Mouse (Mus musculus): ENCODE results near the gene C77080. TPM values are rescaled to one million over a fixed set of nuclear protein-coding genes. Genes with fewer than 3 reads are reported as not detected.
A peak's percentile ranks its signal among the peaks of the same experiment; 100 is the strongest.

The C77080 gene
- polyA plus RNA-seq (2014; fragmentation: Nextera tagmentation; extraction: Ambion mirVana) = 3.7 and 4.2 TPM in 2 replicates

DNA sequence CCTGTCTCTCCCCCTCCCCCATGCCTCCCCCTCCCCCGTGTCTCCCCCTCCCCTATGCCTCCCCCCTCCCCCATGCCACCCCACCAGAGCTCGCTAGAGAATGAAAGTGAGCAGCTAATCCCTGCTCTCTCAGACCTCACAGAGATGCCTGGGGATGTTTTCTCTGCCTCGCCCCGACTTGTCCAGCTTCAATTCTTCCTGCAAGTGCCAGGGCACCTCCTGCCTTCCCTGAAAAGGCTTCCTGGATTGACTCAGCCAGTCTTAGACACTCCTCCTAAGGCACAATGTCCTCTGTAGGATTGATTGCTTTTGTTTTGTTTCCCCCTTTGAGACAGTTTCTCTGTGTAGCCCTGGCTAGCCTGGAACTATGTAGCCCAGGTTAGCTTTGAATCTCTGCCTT, at the start of gene C77080:
Gene C77080, minus strand, starts transcription at position 209 of the 400 bp plus-strand sequence.
- H3K27me3 ChIP-seq (ENCODE audit: control insufficient read depth, insufficient read depth, low read length) = no peaks in the 10 kb centered on the region
- no peak for DNase-seq (ENCODE audit: low spot score)
- no peak within 1 kb of the TSS for H3K27ac ChIP-seq (replicated peaks; ENCODE audit: low read depth, low read length)

DNA sequence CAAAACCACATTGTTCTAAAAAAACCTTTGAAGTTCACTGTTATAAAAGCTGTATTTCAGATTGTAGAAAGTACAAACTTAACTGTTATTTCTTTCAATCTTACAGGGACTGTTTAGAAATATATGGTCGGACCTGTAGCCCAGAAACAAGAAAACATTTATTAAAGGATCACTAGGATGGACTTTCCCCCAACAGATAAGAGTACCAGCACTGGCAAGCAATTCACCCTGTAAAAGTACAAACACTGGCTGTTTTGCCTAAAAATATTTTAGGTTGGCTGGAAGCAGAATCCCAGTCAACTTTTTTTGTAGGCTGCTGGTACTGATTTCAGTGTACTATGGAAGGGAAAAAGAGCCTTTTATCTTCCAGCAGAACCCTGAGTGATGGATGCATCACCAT, 46.7 kb upstream of the C77080 start:
- no peaks in the 10 kb centered on the region for H3K27me3 ChIP-seq (ENCODE audit: control insufficient read depth, insufficient read depth, low read length)
- ATAC-seq (ENCODE audit: insufficient number of reproducible peaks, low FRiP score, low TSS enrichment, low read depth) = no peak
- DNase-seq (ENCODE audit: low spot score) = no peak
- H3K4me3 ChIP-seq (ENCODE audit: low read depth, low read length) = no peak overlapping the region
- 96% methylated on average over 1 of the region's 1 CpGs for WGBS
- H3K9me3 ChIP-seq (ENCODE audit: control insufficient read depth, low read length) = no peaks in the 10 kb centered on the region
- H3K4me1 ChIP-seq (ENCODE audit: control insufficient read depth, insufficient read depth, low read length) = no peaks in the 10 kb centered on the region
- no peak overlapping the region for H3K9ac ChIP-seq (ENCODE audit: low read length)
- H3K36me3 ChIP-seq (ENCODE audit: control insufficient read depth, insufficient read depth, low read length) = peaks cover 18% of the 10 kb centered on the region; the same call in 1 of the 2 replicates
- no peak overlapping the region for H3K27ac ChIP-seq (replicated peaks; ENCODE audit: low read depth, low read length)
- no peak overlapping the region for H3K4me2 ChIP-seq (ENCODE audit: low read depth, severe bottlenecking)

More for the DNA sequence above, at the start of gene C77080:
- ATAC-seq (ENCODE audit: insufficient number of reproducible peaks, low FRiP score, low TSS enrichment, low read depth) = no peak
- Histone ChIP-seq H3K4me3 (ENCODE audit: low read depth, low read length) (no peak within 1 kb of the TSS), H3K4me2 (ENCODE audit: low read depth, severe bottlenecking) (no peak within 1 kb of the TSS), H3K36me3 (ENCODE audit: control insufficient read depth, insufficient read depth, low read length) (no peaks in the 10 kb centered on the region), H3K9me3 (ENCODE audit: control insufficient read depth, low read length) (no peaks in the 10 kb centered on the region), H3K9ac (ENCODE audit: low read length) (peak within 1 kb of the TSS; percentile 19; the same call in 1 of the 2 replicates), H3K4me1 (ENCODE audit: control insufficient read depth, insufficient read depth, low read length) (peaks cover 13% of the 10 kb centered on the region)
- WGBS = 14% methylated on average over 3 of the region's 4 CpGs

DNA sequence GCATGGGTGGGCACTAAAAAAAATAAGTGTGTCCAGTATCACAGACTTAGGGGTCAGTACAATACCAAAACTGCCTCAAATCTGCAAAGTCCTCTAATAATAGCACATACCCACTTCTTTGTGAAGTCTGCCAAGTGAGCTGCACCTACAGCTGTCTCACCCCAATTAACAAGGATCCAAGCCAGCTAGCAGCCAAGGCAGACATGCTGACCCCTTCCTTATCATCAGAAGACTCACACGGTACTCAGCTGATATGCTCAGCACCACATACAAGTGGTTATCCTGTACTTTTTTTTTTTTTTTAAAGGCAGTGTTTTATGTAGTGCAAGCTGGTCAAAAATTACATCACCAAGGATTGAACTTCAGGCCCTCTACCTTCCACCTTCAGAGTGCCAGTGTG, 43.1 kb upstream of the C77080 start:
- no peak for DNase-seq (ENCODE audit: low spot score)
- H3K4me3 ChIP-seq (ENCODE audit: low read depth, low read length) = no peak overlapping the region
- H3K9ac ChIP-seq (ENCODE audit: low read length) = no peak overlapping the region
- 75% methylated on average over 1 of the region's 1 CpGs for WGBS
- H3K27me3 ChIP-seq (ENCODE audit: control insufficient read depth, insufficient read depth, low read length) = no peaks in the 10 kb centered on the region
- no peak overlapping the region for H3K27ac ChIP-seq (replicated peaks; ENCODE audit: low read depth, low read length)
- no peaks in the 10 kb centered on the region for H3K9me3 ChIP-seq (ENCODE audit: control insufficient read depth, low read length)
- peaks cover 5% of the 10 kb centered on the region; the same call in 1 of the 2 replicates for H3K36me3 ChIP-seq (ENCODE audit: control insufficient read depth, insufficient read depth, low read length)
- H3K4me1 ChIP-seq (ENCODE audit: control insufficient read depth, insufficient read depth, low read length) = no peaks in the 10 kb centered on the region
- H3K4me2 ChIP-seq (ENCODE audit: low read depth, severe bottlenecking) = no peak overlapping the region
- ATAC-seq (ENCODE audit: insufficient number of reproducible peaks, low FRiP score, low TSS enrichment, low read depth) = no peak

DNA sequence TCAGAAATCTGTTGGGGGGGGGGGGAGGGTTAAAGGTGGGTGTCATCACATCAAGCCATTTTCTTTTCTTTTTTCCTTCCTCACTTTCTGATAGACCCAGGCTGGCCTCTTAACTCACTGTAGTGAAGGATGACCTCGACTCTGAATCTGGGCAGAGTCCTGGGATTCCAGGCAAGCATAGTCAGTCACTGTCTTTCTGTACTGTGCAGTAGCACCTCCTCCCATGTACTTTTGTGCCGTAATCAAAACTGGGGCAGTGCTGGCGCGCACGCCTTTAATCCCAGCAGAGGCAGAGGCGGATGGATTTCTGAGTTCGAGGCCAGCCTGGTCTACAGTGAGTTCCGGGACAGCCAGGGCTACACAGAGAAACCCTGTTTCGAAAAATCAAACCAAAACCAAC, 42.6 kb upstream of the C77080 start:
- H3K4me2 ChIP-seq (ENCODE audit: low read depth, severe bottlenecking) = no peak overlapping the region
- WGBS = 89% methylated on average over 9 of the region's 9 CpGs
- H3K27ac ChIP-seq (replicated peaks; ENCODE audit: low read depth, low read length) = no peak overlapping the region
- H3K36me3 ChIP-seq (ENCODE audit: control insufficient read depth, insufficient read depth, low read length) = peaks cover 5% of the 10 kb centered on the region; the same call in 1 of the 2 replicates
- no peaks in the 10 kb centered on the region for H3K9me3 ChIP-seq (ENCODE audit: control insufficient read depth, low read length)
- no peak overlapping the region for H3K9ac ChIP-seq (ENCODE audit: low read length)
- no peak overlapping the region for H3K4me3 ChIP-seq (ENCODE audit: low read depth, low read length)
- no peaks in the 10 kb centered on the region for H3K4me1 ChIP-seq (ENCODE audit: control insufficient read depth, insufficient read depth, low read length)
- DNase-seq (ENCODE audit: low spot score) (no peak), ATAC-seq (ENCODE audit: insufficient number of reproducible peaks, low FRiP score, low TSS enrichment, low read depth) (no peak)
- no peaks in the 10 kb centered on the region for H3K27me3 ChIP-seq (ENCODE audit: control insufficient read depth, insufficient read depth, low read length)

DNA sequence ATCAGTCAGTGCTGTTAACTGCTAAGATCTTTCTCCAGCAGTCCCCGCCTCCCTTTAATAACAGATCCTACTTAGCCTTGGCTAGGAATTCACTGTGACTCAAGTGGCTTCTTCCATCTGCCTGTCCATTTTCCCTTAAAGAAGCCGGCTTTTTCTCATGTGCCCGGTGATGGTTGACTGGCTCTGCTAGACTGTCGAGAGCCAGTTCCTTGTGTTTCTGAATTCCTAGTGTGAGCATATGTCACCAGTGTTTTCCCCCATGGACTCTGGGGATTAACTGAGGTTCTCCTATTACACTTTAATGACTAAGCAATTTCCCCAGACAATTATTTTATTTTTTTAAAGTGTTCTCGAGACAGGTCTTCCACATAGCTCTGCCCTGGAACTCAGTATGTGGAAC, 42.2 kb upstream of the C77080 start:
- H3K4me3 ChIP-seq (ENCODE audit: low read depth, low read length) = no peak overlapping the region
- no peaks in the 10 kb centered on the region for H3K27me3 ChIP-seq (ENCODE audit: control insufficient read depth, insufficient read depth, low read length)
- peaks cover 2% of the 10 kb centered on the region; the same call in 1 of the 2 replicates for H3K4me1 ChIP-seq (ENCODE audit: control insufficient read depth, insufficient read depth, low read length)
- DNase-seq (ENCODE audit: low spot score) = no peak
- H3K27ac ChIP-seq (replicated peaks; ENCODE audit: low read depth, low read length) = no peak overlapping the region
- H3K36me3 ChIP-seq (ENCODE audit: control insufficient read depth, insufficient read depth, low read length) = peaks cover 3% of the 10 kb centered on the region; the same call in 1 of the 2 replicates
- H3K9me3 ChIP-seq (ENCODE audit: control insufficient read depth, low read length) = no peaks in the 10 kb centered on the region
- WGBS = 80% methylated on average over 5 of the region's 5 CpGs
- no peak for ATAC-seq (ENCODE audit: insufficient number of reproducible peaks, low FRiP score, low TSS enrichment, low read depth)
- no peak overlapping the region for H3K4me2 ChIP-seq (ENCODE audit: low read depth, severe bottlenecking)
- no peak overlapping the region for H3K9ac ChIP-seq (ENCODE audit: low read length)

DNA sequence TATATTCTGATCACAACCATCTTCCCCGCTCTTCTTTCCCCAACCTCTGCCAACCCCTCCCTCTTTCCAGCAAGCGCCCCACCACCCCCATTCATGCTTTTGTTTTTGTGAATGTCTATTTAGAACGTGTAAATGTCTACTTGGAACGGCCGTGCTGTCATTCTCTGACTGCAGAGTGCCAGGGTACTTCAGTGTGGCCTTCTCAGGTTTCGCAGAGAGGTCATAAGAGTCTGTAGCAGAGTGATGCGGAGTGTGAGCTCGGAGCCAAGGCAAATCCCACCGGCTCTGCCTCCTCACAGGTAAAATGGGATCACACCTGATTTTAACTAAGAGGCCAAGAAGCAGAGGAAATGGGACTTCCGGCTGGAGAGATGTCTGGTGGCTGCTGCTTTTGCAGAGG, 37.9 kb upstream of the C77080 start:
- no peak overlapping the region for H3K9ac ChIP-seq (ENCODE audit: low read length)
- H3K27ac ChIP-seq (replicated peaks; ENCODE audit: low read depth, low read length) = no peak overlapping the region
- no peak overlapping the region for H3K4me3 ChIP-seq (ENCODE audit: low read depth, low read length)
- H3K9me3 ChIP-seq (ENCODE audit: control insufficient read depth, low read length) = no peaks in the 10 kb centered on the region
- ATAC-seq (ENCODE audit: insufficient number of reproducible peaks, low FRiP score, low TSS enrichment, low read depth) (no peak), DNase-seq (ENCODE audit: low spot score) (no peak)
- 47% methylated on average over 10 of the region's 10 CpGs for WGBS
- H3K36me3 ChIP-seq (ENCODE audit: control insufficient read depth, insufficient read depth, low read length) = no peaks in the 10 kb centered on the region
- no peaks in the 10 kb centered on the region for H3K27me3 ChIP-seq (ENCODE audit: control insufficient read depth, insufficient read depth, low read length)
- H3K4me2 ChIP-seq (ENCODE audit: low read depth, severe bottlenecking) = no peak overlapping the region
- peaks cover 2% of the 10 kb centered on the region; the same call in 1 of the 2 replicates for H3K4me1 ChIP-seq (ENCODE audit: control insufficient read depth, insufficient read depth, low read length)

DNA sequence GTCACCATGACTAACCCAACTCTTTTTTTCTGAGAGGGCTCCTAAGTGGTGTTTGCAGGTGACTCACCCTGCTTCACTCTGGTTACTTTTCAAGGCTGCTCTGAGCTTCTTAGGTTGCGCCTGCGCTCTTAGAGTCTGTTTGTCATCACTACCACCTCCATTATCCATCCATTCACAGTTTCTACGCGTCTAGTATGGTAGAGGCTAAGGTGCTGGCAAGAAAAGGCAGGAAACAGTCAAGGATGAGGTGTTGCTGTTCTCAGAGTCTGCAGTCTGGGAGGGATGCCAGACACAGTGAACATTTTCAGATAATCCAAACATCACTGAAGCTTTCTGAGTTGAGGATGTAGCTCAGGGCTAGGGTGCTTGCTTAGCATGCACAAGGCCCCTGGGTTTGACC, 36.5 kb upstream of the C77080 start:
- no peak for ATAC-seq (ENCODE audit: insufficient number of reproducible peaks, low FRiP score, low TSS enrichment, low read depth)
- Histone ChIP-seq H3K4me3 (ENCODE audit: low read depth, low read length) (no peak overlapping the region), H3K4me2 (ENCODE audit: low read depth, severe bottlenecking) (no peak overlapping the region), H3K9ac (ENCODE audit: low read length) (no peak overlapping the region), H3K27me3 (ENCODE audit: control insufficient read depth, insufficient read depth, low read length) (no peaks in the 10 kb centered on the region), H3K9me3 (ENCODE audit: control insufficient read depth, low read length) (no peaks in the 10 kb centered on the region), H3K4me1 (ENCODE audit: control insufficient read depth, insufficient read depth, low read length) (peaks cover 2% of the 10 kb centered on the region; the same call in 1 of the 2 replicates), H3K27ac (replicated peaks; ENCODE audit: low read depth, low read length) (no peak overlapping the region), H3K36me3 (ENCODE audit: control insufficient read depth, insufficient read depth, low read length) (no peaks in the 10 kb centered on the region)
- no peak for DNase-seq (ENCODE audit: low spot score)
- WGBS = 89% methylated on average over 4 of the region's 4 CpGs

DNA sequence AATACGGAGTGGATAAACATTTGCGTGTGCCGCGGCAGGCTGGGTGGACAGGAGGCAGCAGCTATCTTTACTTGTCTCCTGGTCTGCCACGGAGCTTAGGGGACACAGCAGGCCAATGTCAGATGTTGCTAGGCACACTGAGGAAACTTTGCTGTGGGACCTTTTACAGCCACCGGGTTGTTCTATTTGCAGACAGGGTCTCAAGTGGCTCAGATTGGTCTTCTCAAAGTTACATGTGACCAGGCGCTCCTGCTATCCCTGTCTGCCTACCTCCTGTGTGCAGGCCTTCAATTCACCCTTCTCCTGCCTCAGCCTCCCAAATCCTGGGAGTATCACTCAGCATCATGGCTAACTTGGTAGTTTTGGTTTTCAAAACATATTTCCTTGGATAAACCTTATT, 34.9 kb upstream of the C77080 start:
- no peaks in the 10 kb centered on the region for H3K27me3 ChIP-seq (ENCODE audit: control insufficient read depth, insufficient read depth, low read length)
- peaks cover 2% of the 10 kb centered on the region; the same call in 1 of the 2 replicates for H3K4me1 ChIP-seq (ENCODE audit: control insufficient read depth, insufficient read depth, low read length)
- ATAC-seq (ENCODE audit: insufficient number of reproducible peaks, low FRiP score, low TSS enrichment, low read depth) = no peak
- no peak overlapping the region for H3K4me3 ChIP-seq (ENCODE audit: low read depth, low read length)
- H3K36me3 ChIP-seq (ENCODE audit: control insufficient read depth, insufficient read depth, low read length) = no peaks in the 10 kb centered on the region
- 93% methylated on average over 7 of the region's 7 CpGs for WGBS
- H3K27ac ChIP-seq (replicated peaks; ENCODE audit: low read depth, low read length) = no peak overlapping the region
- no peaks in the 10 kb centered on the region for H3K9me3 ChIP-seq (ENCODE audit: control insufficient read depth, low read length)
- DNase-seq (ENCODE audit: low spot score) = no peak
- no peak overlapping the region for H3K9ac ChIP-seq (ENCODE audit: low read length)
- no peak overlapping the region for H3K4me2 ChIP-seq (ENCODE audit: low read depth, severe bottlenecking)

DNA sequence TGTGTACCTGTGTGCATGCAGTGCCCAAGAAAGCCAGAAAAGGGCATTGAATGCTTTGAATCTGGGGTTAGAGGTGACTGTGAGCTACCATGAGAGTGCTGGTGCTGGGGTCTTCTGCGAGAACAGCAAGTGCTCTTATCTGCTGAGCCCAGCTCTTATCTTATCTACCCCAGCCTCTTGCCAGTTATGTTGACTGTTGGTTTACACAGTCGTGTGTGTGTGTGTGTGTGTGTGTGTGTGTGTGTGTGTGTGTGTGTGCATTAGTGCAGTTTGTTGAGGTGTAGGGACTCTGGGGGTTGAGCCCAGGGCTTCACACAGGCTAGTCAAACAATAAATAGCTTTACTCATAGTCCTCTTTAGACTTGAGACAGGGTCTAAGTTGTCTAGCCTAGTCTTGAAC, 34.0 kb upstream of the C77080 start:
- DNase-seq (ENCODE audit: low spot score) (no peak), ATAC-seq (ENCODE audit: insufficient number of reproducible peaks, low FRiP score, low TSS enrichment, low read depth) (no peak)
- H3K36me3 ChIP-seq (ENCODE audit: control insufficient read depth, insufficient read depth, low read length) = no peaks in the 10 kb centered on the region
- no peak overlapping the region for H3K4me3 ChIP-seq (ENCODE audit: low read depth, low read length)
- no peak overlapping the region for H3K9ac ChIP-seq (ENCODE audit: low read length)
- H3K27me3 ChIP-seq (ENCODE audit: control insufficient read depth, insufficient read depth, low read length) = no peaks in the 10 kb centered on the region
- peaks cover 2% of the 10 kb centered on the region; the same call in 1 of the 2 replicates for H3K4me1 ChIP-seq (ENCODE audit: control insufficient read depth, insufficient read depth, low read length)
- WGBS = 63% methylated on average over 2 of the region's 2 CpGs
- no peak overlapping the region for H3K4me2 ChIP-seq (ENCODE audit: low read depth, severe bottlenecking)
- H3K27ac ChIP-seq (replicated peaks; ENCODE audit: low read depth, low read length) = no peak overlapping the region
- no peaks in the 10 kb centered on the region for H3K9me3 ChIP-seq (ENCODE audit: control insufficient read depth, low read length)
